Mouse (Mus musculus): ENCODE results near the gene Ift122.
A peak's percentile ranks its signal among the peaks of the same experiment; 100 is the strongest.

The Ift122 gene

GRCm38 (mm10) chr6:115853091-115853813 is at the start of gene Ift122, which contains the start of gene Mbd4:
TSS of gene Ift122 (plus strand) at chr6:115853470.
TSS of gene Mbd4 (minus strand) at chr6:115853371.
- DNase-seq (ENCODE audit: extremely low spot score, low spot score), result peak; percentile 97

- DNase-seq (ENCODE audit: extremely low spot score, low spot score), result peak; percentile 57
Observed at GRCm38 (mm10) chr6:115803541-115804382, 49.5 kb upstream of the Ift122 start.

- DNase-seq (ENCODE audit: extremely low spot score, low spot score), result no peak
Observed at GRCm38 (mm10) chr6:115804432-115805192, 48.7 kb upstream of the Ift122 start.

- DNase-seq (ENCODE audit: extremely low spot score, low spot score), result peak; percentile 32
Observed at GRCm38 (mm10) chr6:115807464-115808195, 45.6 kb upstream of the Ift122 start.

GRCm38 (mm10) chr6:115808196-115808487 is 45.1 kb upstream of the Ift122 start:
- DNase-seq (ENCODE audit: extremely low spot score, low spot score), result no peak

- peak; percentile 87 for DNase-seq (ENCODE audit: extremely low spot score, low spot score)
Observed at GRCm38 (mm10) chr6:115808488-115809231, 44.6 kb upstream of the Ift122 start, which contains the start of gene Rpl32. TSS of gene Rpl32 (minus strand) at chr6:115808747.

GRCm38 (mm10) chr6:115811606-115812005 is 41.7 kb upstream of the Ift122 start:
- DNase-seq (ENCODE audit: extremely low spot score, low spot score), result no peak

- no peak for DNase-seq (ENCODE audit: extremely low spot score, low spot score)
Observed at GRCm38 (mm10) chr6:115814104-115814503, 39.2 kb upstream of the Ift122 start.

- no peak for DNase-seq (ENCODE audit: extremely low spot score, low spot score)
Observed at GRCm38 (mm10) chr6:115815041-115815440, 38.2 kb upstream of the Ift122 start.

- no peak for DNase-seq (ENCODE audit: extremely low spot score, low spot score)
Observed at GRCm38 (mm10) chr6:115818129-115818528, 35.1 kb upstream of the Ift122 start.

- no peak for DNase-seq (ENCODE audit: extremely low spot score, low spot score)
Observed at GRCm38 (mm10) chr6:115821216-115821993, 31.9 kb upstream of the Ift122 start.

- peak; percentile 81 for DNase-seq (ENCODE audit: extremely low spot score, low spot score)
Observed at GRCm38 (mm10) chr6:115823850-115824464, 29.3 kb upstream of the Ift122 start.

GRCm38 (mm10) chr6:115830779-115831601 is 22.3 kb upstream of the Ift122 start:
- DNase-seq (ENCODE audit: extremely low spot score, low spot score), result no peak

- DNase-seq (ENCODE audit: extremely low spot score, low spot score), result no peak
Observed at GRCm38 (mm10) chr6:115832152-115832850, 21.0 kb upstream of the Ift122 start.

- DNase-seq (ENCODE audit: extremely low spot score, low spot score), result no peak
Observed at GRCm38 (mm10) chr6:115833861-115834260, 19.4 kb upstream of the Ift122 start.

GRCm38 (mm10) chr6:115838161-115838597 is 15.1 kb upstream of the Ift122 start, which contains the start of gene Efcab12:
TSS of gene Efcab12 (minus strand) at chr6:115838412.
- DNase-seq (ENCODE audit: extremely low spot score, low spot score), result peak; percentile 69

GRCm38 (mm10) chr6:115838745-115839144 is 14.5 kb upstream of the Ift122 start:
- DNase-seq (ENCODE audit: extremely low spot score, low spot score), result no peak
